Mouse (Mus musculus) midbrain, embryonic 15.5 days (tissue): ENCODE measurements around the gene Scn1b. TPM values are rescaled to one million over a fixed set of nuclear protein-coding genes. Genes with fewer than 3 reads are reported as not detected.

Experiments
- ATAC-seq: fragments of 200-750 bp; cut with Nextera tagmentation; replicated peaks from 2 replicates; pipeline ENCODE4 v1.8.0; 2017; ENCODE audit warnings: moderate TSS enrichment
- H3K27ac ChIP-seq: fragments of 300-500 bp; sonication (generic); 2 replicates; pipeline ENCODE4 v1.5.1; 2015; ENCODE audit warnings: mild to moderate bottlenecking, inconsistent platforms
- H3K27me3 ChIP-seq: fragments of 300-500 bp; sonication (generic); replicated peaks from 2 replicates; pipeline ENCODE4 v1.6.1; 2015; ENCODE audit warnings: inconsistent platforms
- H3K36me3 ChIP-seq: fragments of 300-500 bp; sonication (generic); replicated peaks from 2 replicates; pipeline ENCODE4 v1.6.1; 2015; ENCODE audit warnings: inconsistent platforms
- H3K4me1 ChIP-seq: fragments of 300-500 bp; sonication (generic); 2 replicates; pipeline ENCODE4 v1.6.1; 2015; ENCODE audit warnings: inconsistent platforms
- H3K4me2 ChIP-seq: fragments of 300-500 bp; sonication (generic); 2 replicates; pipeline ENCODE4 v1.6.1; 2015; ENCODE audit warnings: inconsistent platforms, mild to moderate bottlenecking, moderate library complexity
- H3K4me3 ChIP-seq: fragments of 300-500 bp; sonication (generic); 2 replicates; pipeline ENCODE4 v1.5.1; 2015; ENCODE audit warnings: mild to moderate bottlenecking, inconsistent platforms
- H3K9ac ChIP-seq: fragments of 300-500 bp; sonication (generic); 2 replicates; pipeline ENCODE4 v1.6.1; 2015; ENCODE audit warnings: mild to moderate bottlenecking, inconsistent platforms
- H3K9me3 ChIP-seq: fragments of 300-500 bp; sonication (generic); 2 replicates; pipeline ENCODE4 v1.6.1; 2016; ENCODE audit warnings: inconsistent platforms
- WGBS: fragments of 180-500 bp; shearing (Covaris S2); methylation state at CpG from one replicate; pipeline ENCODE4 v1.1.7; 2015; ENCODE audit warnings: mixed read lengths; 5-methylcytosine and 5-hydroxymethylcytosine counted together
- polyA plus RNA-seq: library from polyadenylated mRNA; unstranded; fragments of >200 nt; fragmentation: Nextera tagmentation; extraction: Ambion mirVana; gene quantifications from 2 replicates; pipeline ENCODE4 v1.2.1, GENCODE M21; 2015

Scn1b gene
- polyA plus RNA-seq, 1 experiment from 2014 or later, result 9.2 TPM

DNA sequence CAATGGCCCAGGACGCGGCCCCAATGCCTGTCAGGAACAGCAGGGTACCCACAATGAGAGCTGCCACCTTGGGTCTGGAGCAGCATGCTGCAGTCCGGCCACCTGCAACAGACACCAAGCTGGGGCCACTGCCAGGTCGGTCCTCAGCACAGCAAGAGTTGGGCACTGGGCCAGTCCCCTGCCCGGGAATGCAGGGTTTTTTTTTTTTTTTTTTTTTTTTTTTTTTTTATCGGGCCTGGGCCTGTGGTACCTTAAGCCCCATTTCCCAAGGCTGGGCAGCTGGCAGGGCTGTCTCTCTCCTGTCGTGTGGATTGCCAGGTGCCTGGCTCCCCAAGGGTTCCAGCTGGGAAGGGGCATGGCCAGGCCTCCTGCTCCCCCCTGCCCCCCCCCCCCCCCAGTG, 17.7 kb downstream of the Scn1b start:
- no peaks in the 10 kb centered on the region for H3K9me3 ChIP-seq
- no peak for ATAC-seq
- no peak overlapping the region for H3K27ac ChIP-seq
- H3K4me2 ChIP-seq, result no peak overlapping the region
- H3K36me3 ChIP-seq, result no peaks in the 10 kb centered on the region
- no peaks in the 10 kb centered on the region for H3K27me3 ChIP-seq
- 51% methylated on average over 6 of the region's 7 CpGs for WGBS
- H3K4me1 ChIP-seq, result no peaks in the 10 kb centered on the region
- H3K4me3 ChIP-seq, result no peak overlapping the region
- no peak overlapping the region for H3K9ac ChIP-seq

DNA sequence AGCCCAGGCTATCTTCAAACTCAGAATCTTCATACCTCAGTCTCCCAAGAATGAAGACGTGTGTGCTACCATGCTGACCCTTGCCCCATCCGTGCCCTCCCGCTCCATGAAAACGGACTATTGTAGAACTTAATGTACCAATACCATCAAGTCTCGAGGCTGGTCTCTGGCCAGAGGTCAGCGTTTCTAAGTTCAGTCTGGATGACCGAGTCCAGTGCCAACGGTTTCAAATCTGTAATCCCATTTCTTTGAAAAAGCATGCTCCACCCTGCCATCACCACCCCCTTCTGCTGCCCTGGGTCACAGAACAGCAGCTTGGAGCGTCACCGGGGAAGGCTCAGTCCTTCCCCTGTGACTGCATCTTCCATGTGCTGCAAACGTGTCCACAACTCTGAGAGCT, 19.0 kb downstream of the Scn1b start:
- Histone ChIP-seq H3K27me3 (no peaks in the 10 kb centered on the region), H3K9me3 (no peaks in the 10 kb centered on the region), H3K4me2 (no peak overlapping the region), H3K4me3 (no peak overlapping the region), H3K36me3 (no peaks in the 10 kb centered on the region), H3K9ac (no peak overlapping the region), H3K4me1 (no peaks in the 10 kb centered on the region), H3K27ac (no peak overlapping the region)
- ATAC-seq, result no peak
- WGBS, result 91% methylated on average over 11 of the region's 11 CpGs

DNA sequence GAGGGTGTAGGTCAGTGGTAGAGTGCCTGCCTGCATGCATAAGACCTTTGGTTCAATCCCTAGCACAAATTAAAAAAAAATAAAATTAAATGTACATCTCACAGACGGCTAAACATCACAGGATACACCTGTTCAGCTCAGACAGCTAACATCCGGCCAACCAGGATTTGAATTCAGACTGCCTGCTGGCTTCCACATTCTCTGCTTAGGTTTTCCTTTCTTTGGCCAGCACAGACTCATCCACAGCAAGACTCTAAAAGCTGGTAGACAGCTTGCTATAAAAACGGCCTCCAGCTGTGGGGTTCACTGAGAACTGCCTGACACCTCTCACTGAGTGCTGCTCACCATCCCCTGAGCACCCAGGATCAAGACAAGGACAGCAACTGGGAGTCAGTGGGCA, 20.6 kb downstream of the Scn1b start:
- WGBS, result 70% methylated on average over 3 of the region's 3 CpGs
- Histone ChIP-seq H3K4me3 (no peak overlapping the region), H3K9ac (no peak overlapping the region), H3K4me2 (no peak overlapping the region), H3K27me3 (no peaks in the 10 kb centered on the region), H3K4me1 (no peaks in the 10 kb centered on the region), H3K27ac (no peak overlapping the region), H3K9me3 (no peaks in the 10 kb centered on the region), H3K36me3 (no peaks in the 10 kb centered on the region)
- ATAC-seq, result no peak

DNA sequence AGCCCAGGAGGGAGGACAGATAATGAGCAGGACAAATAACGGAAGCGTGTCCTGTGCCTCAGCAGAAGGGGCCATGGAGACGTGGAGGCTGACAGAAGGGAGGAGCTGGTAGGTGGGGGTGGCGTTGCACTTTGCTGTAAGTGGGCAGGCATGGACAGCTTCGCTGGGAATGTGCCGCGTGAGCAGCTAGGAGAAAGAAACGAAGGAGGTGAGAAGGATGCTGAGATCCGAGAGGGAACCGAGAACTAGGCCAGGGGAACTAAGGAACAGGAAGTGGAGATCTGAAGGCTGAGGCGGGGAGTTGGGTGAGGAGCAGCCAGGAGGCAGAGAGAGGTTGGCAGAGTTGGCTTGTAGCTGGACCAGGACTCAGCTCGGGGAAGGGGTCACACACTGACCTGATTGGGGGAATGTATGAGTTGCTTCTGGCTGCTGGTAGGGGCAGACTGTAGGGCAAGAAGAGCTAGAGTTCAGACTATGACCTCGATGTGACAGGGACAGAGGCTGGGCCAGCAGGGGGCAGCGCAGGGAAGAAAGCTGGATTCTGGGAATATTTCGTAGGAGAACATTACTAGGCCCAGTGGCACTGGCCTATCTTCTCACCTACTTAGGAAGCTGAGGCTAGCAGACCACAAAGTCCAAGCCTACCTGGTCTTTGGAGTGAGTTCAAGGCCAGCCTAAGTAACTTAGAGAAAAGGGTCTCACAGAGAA, 21.6 kb downstream of the Scn1b start:
- H3K4me3 ChIP-seq, result no peak overlapping the region
- H3K4me1 ChIP-seq, result no peaks in the 10 kb centered on the region
- H3K36me3 ChIP-seq, result no peaks in the 10 kb centered on the region
- 70% methylated on average over 15 of the region's 15 CpGs for WGBS
- H3K9ac ChIP-seq, result no peak overlapping the region
- no peaks in the 10 kb centered on the region for H3K9me3 ChIP-seq
- H3K27me3 ChIP-seq, result no peaks in the 10 kb centered on the region
- ATAC-seq, result no peak
- no peak overlapping the region for H3K27ac ChIP-seq
- H3K4me2 ChIP-seq, result no peak overlapping the region

DNA sequence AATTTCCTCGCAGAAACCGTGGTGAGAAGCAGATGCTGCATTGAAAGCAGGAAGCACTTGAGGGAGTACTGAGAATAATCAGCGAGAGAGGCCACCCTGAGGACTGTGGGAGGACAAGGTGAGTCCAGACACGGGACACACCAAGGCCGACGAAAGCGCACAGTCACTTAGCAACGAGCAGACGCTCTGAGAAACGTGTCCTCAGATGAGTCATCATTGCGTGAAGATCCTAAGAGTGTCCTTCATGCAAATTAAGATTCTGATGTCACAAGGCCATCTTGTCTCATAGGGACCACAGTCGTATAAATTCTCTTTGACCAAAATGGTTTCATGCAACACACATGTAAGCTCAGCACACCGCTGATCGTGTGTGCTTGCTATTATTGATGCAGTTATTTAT, 26.0 kb downstream of the Scn1b start:
- H3K4me2 ChIP-seq, result no peak overlapping the region
- H3K4me1 ChIP-seq, result no peaks in the 10 kb centered on the region
- no peaks in the 10 kb centered on the region for H3K27me3 ChIP-seq
- 85% methylated on average over 14 of the region's 14 CpGs for WGBS
- no peaks in the 10 kb centered on the region for H3K9me3 ChIP-seq
- no peak overlapping the region for H3K4me3 ChIP-seq
- ATAC-seq, result no peak
- H3K36me3 ChIP-seq, result no peaks in the 10 kb centered on the region
- H3K27ac ChIP-seq, result no peak overlapping the region
- no peak overlapping the region for H3K9ac ChIP-seq

DNA sequence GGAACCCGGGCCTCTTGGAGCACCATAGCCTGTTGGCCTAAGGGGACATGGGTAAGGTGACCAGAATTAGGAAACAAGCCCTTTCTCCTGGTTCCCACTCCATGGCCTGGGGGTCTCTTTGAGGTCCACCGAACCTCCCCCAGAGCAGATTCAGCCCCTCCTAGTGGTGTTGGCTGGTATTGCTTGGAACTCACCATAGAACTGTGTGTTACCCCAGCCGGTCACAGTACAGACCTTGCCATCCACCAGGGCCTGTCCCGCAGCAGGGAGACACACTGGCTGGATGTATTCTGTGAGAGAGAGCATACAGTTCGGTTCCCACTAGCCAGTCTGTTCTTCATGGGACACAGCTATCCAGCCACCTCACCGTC, 27.2 kb downstream of the Scn1b start:
- Histone ChIP-seq H3K9me3 (no peaks in the 10 kb centered on the region), H3K36me3 (no peaks in the 10 kb centered on the region), H3K27me3 (no peaks in the 10 kb centered on the region), H3K4me3 (no peak overlapping the region), H3K4me2 (no peak overlapping the region), H3K27ac (no peak overlapping the region), H3K9ac (no peak overlapping the region), H3K4me1 (no peaks in the 10 kb centered on the region)
- no peak for ATAC-seq
- 91% methylated on average over 6 of the region's 6 CpGs for WGBS

DNA sequence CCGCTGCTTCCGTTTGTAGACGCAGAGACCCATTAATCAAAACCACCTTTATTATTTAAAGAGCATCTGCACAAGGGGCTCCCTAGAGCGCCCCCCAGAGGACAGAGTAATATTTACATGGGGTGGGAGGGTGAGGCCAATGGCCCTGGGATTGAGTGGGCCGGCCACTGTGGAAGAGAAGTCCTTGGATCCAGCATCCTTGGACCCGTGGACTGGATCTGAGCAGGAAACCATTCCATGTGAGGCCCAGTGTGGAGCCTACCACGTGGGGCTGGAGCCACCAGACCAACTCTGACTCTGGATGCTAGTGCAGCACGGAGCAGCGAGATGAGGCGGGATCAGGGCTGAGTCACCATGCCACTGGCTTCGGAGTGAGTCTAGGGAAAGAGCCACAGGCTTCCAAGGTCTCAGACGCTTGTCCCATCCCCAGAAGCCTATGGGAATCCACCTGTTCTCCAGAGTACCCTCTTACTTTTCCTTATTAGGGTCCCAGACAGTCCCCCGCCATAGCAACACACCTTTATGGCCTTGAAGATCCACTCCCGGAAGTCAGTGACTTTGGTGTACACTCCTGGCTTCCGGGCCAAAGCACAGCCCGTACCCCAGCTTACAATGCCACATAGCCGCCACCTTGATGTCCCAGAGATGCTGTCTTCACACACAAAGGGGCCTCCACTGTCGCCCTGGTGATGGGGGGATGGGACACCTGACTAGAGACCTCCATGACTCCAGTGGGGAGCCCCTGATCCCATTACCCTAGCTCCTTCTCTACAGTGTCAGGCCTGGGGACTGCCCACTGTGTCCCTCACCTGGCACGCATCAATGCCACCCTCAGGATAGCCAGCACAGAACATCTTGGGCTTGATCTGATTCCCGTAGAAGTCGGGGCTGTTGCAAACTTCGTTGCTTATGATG, 27.8 kb downstream of the Scn1b start:
- no peaks in the 10 kb centered on the region for H3K36me3 ChIP-seq
- no peak for ATAC-seq
- H3K4me3 ChIP-seq, result no peak overlapping the region
- no peak overlapping the region for H3K9ac ChIP-seq
- no peak overlapping the region for H3K4me2 ChIP-seq
- no peak overlapping the region for H3K27ac ChIP-seq
- no peaks in the 10 kb centered on the region for H3K4me1 ChIP-seq
- no peaks in the 10 kb centered on the region for H3K9me3 ChIP-seq
- WGBS, result 81% methylated on average over 22 of the region's 22 CpGs
- no peaks in the 10 kb centered on the region for H3K27me3 ChIP-seq

DNA sequence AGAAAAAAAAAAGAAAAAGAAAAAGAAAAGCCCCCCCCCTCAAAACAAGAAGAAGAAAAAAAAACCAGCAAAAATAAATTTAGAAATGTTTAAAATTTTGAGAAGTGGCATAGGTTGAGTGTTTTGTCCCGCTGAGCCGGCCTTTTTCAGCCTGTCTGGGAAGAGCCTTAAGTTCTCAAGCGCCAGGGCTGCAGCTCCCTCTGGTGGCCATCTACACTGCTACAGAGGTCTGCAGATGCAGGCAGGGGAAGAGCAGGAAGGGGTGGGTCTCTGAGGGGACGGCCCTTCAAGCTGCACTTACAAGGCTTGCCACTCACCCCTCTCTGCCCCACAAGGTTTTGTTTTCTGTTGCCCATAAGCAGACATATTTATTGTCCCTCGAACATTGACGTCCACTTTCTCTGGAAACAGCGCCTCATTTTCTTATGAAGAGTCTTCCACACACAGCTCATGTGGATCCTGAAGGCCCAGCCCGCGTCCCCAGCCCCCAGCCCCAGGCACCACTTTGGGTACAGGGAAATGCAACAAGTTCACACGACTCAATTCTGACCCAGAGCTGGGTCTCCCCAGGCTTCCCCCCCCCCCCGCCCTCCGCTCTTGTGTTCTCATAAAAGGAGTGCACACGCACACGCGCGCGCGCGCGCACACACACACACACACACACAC, 29.1 kb downstream of the Scn1b start:
- no peaks in the 10 kb centered on the region for H3K9me3 ChIP-seq
- WGBS, result 45% methylated on average over 20 of the region's 20 CpGs
- no peak overlapping the region for H3K9ac ChIP-seq
- H3K36me3 ChIP-seq, result no peaks in the 10 kb centered on the region
- H3K4me1 ChIP-seq, result no peaks in the 10 kb centered on the region
- peak; percentile 93 for ATAC-seq
- H3K27ac ChIP-seq, result no peak overlapping the region
- H3K4me3 ChIP-seq, result peak overlapping the region; percentile 23
- no peaks in the 10 kb centered on the region for H3K27me3 ChIP-seq
- peak overlapping the region; percentile 44 for H3K4me2 ChIP-seq

DNA sequence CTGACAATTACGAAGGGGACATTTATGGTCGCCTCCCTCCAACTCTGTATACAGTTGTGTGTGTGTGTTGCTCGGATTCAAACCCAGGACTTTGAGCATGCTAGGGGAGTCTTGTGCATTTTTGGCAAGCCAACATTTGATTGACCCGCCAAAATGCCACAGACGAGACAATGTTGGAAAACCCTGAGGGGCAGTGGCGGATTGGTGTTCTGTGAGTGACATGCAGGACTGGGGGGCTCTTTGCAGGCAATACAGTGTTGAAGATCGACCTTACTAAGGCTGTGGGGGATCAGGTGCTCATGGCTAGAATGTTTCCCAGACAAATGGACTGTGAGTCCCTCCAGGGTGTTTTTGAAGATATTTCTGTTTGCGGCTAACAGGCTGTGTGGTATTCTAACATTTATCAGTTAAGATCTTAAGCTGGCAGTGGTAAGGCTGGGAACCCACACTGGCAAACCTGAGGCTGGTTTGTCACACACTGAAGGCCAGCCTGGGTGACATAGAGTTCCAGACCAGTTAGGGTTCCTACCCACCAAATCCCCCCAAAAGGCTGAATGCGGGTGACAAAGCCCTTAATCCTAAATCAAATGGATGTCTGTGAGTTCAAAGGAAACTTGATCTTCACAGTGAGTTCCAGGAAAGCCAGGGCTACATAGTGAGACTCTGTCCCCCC, 29.8 kb downstream of the Scn1b start:
- Histone ChIP-seq H3K9ac (no peak overlapping the region), H3K27ac (no peak overlapping the region), H3K9me3 (no peaks in the 10 kb centered on the region), H3K36me3 (no peaks in the 10 kb centered on the region), H3K4me3 (no peak overlapping the region), H3K27me3 (no peaks in the 10 kb centered on the region), H3K4me1 (no peaks in the 10 kb centered on the region), H3K4me2 (no peak overlapping the region)
- WGBS, result 70% methylated on average over 9 of the region's 9 CpGs
- ATAC-seq, result 0 out of 2 replicates have a peak, but pooled peaks have one; percentile 22

DNA sequence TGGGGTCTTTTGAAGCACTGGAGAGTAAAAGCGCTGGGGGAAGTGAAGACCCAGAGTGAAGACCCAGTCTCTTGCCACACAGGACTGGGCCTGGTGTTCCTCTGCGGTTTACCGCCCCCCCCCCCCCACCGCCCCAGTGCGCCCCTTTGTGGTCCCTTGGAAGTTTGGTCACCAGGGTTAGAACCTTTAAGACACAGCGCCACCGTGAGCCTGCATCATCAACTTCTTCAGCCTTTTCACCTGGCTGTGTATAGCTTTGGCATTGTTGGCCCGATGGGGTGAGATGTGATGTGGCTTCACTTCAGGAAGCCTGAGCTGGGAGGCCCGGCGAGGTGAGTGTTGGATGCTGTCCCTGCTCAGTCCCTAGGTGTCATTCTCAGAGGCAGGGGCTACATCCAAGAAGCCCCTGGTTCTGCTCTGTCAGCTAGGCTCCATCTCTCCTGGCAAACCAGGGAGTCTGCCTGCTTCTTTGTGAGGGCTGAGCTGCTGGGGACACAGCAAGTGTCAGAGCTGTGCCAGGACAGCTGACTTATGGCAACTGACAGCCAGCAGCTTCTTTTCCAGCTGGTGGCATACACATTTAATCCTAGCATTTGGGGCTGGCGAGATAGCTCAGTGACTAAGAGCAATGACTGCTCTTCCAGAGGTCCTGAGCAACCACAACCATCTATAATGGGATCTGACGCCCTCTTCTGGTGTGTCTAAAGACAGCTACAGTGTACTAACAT, 31.9 kb downstream of the Scn1b start:
- H3K27ac ChIP-seq, result no peak overlapping the region
- no peak overlapping the region for H3K4me3 ChIP-seq
- H3K9ac ChIP-seq, result no peak overlapping the region
- 25% methylated on average over 12 of the region's 12 CpGs for WGBS
- H3K9me3 ChIP-seq, result no peaks in the 10 kb centered on the region
- no peaks in the 10 kb centered on the region for H3K4me1 ChIP-seq
- no peaks in the 10 kb centered on the region for H3K27me3 ChIP-seq
- no peaks in the 10 kb centered on the region for H3K36me3 ChIP-seq
- ATAC-seq, result no peak
- H3K4me2 ChIP-seq, result no peak overlapping the region

DNA sequence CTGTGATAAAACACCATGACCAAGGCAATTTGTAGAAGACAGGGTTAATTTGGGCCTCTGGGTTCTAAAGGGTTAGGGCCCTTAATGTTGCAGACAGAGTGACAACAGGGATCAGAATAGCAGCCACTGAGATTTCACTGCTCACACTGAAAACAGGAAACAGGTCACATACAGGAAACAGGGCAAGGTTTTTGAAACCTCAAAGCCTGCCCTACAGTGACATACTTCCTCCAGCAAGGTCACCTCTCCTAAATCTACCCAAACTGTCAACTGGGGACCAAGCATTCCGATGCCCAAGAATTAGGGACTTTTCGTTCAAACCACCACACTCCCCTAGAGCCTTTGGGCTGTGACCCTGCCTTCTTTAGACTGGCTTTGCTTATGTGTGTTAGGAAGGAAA, 37.1 kb downstream of the Scn1b start:
- no peaks in the 10 kb centered on the region for H3K27me3 ChIP-seq
- no peaks in the 10 kb centered on the region for H3K9me3 ChIP-seq
- H3K27ac ChIP-seq, result no peak overlapping the region
- H3K4me2 ChIP-seq, result no peak overlapping the region
- H3K4me3 ChIP-seq, result no peak overlapping the region
- WGBS, result 90% methylated on average over 2 of the region's 2 CpGs
- no peaks in the 10 kb centered on the region for H3K36me3 ChIP-seq
- no peak overlapping the region for H3K9ac ChIP-seq
- ATAC-seq, result no peak
- no peaks in the 10 kb centered on the region for H3K4me1 ChIP-seq
